Mouse (Mus musculus) layer of hippocampus, adult 2 months (tissue): ENCODE measurements around the gene Defa21. TPM values are rescaled to one million over a fixed set of nuclear protein-coding genes. Genes with fewer than 3 reads are reported as not detected.
"Not testable (repeated sequence)": the region's sequence is repeated elsewhere in the genome, so short reads cannot be mapped to it uniquely, and the experiment has no call there.

ENCODE experiments used
- DNase-seq, 2 experiments: peaks; one replicate each; pipeline ENCODE4 v3.0.0; 2022; ENCODE audit warnings: low spot score in 2 of 2
- H3K27ac ChIP-seq: fragments of 200-600 bp; 2 replicates; pipeline ENCODE4 v1.8.1; 2022
- H3K4me3 ChIP-seq: fragments of 200-600 bp; 2 replicates; pipeline ENCODE4 v1.8.1; 2022; ENCODE audit warnings: mild to moderate bottlenecking
- CTCF ChIP-seq: fragments of 200-600 bp; conservative IDR thresholded peaks from 2 replicates; pipeline ENCODE4 v1.8.1; 2022; ENCODE audit warnings: antibody characterized with exemption, mild to moderate bottlenecking, moderate library complexity
- long read RNA-seq, 2 experiments: library from polyadenylated mRNA; stranded (forward); transcript quantifications; one replicate each; pipeline ENCODE4 v2.0.0; 2021; ENCODE audit warnings: borderline mapping rate in 2 of 2
- total RNA-seq, 2 experiments: library from RNA; stranded (reverse); gene quantifications; 2 replicates each; pipeline ENCODE4 v1.2.3; 2021

Gene Defa21
- total RNA-seq: not detected
- long read RNA-seq, experiment 1: 0 reads
- long read RNA-seq, experiment 2: 0 reads

DNA sequence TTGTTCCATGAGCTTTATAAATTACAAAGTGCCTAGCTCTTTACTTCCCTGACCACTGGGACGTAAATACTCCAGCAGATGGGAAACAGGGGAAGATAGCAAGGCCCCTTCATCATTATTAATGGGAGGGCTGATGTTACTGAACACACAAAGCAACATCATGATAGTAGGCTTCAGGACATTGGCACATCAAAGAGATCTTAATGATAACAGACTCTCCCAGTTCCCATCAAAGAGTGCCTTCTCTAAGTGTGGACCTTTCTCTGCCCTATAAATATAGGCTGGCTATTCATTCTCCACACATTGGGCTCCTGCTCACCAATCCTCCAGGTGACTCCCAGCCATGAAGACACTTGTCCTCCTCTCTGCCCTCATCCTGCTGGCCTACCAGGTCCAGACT, at the start of gene Defa21:
Defa21 (plus strand) TSS at position 301 of the 400 bp plus-strand sequence.
- DNase-seq, H3K4me3 ChIP-seq: not testable (repeated sequence)

DNA sequence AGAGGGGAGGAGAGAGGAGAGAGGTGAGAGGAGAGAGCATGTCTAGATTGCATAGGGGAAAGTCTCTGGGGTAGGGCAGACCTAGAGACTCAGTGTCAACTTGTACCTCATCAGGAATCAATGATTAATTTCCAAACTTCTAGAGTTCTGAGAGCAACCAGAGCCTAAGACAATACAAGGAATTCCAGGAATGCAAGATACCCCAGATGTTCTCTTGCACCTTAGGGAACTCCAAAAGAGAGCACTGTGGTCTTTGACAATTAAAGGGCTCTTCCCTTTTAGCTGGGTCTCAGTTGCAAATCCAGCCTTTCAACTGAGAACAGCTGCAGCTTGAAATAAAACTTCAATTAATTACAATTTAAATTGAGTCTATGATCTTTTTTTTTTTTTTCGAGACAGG, 45.5 kb upstream of the Defa21 start:
- TF ChIP-seq CTCF: no peak
- Histone ChIP-seq H3K27ac (no peak overlapping the region), H3K4me3 (no peak overlapping the region)
- DNase-seq: no peak

More for the DNA sequence above, at the start of gene Defa21:
- H3K27ac ChIP-seq: not testable (repeated sequence)

DNA sequence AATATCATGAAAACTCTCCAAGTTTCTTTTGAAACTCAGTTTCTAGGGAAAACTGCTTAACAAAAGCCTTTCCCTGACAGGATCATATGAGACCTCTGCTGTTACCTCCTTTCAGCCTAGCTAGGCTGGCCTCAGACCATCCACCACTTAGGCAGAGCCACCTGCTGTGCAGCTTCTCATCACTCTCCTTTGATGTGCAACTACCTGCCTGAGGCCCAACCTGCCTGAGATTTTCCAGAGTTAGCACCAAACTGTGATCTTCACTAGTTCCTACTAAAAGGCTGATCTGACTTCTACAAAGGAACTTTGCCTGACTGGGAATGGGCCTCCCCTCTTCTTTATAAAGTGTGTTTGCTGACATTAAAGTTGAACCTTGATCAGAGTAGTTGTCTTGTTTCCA, 31.3 kb upstream of the Defa21 start:
- not testable (repeated sequence) for H3K4me3 ChIP-seq, H3K27ac ChIP-seq, DNase-seq

DNA sequence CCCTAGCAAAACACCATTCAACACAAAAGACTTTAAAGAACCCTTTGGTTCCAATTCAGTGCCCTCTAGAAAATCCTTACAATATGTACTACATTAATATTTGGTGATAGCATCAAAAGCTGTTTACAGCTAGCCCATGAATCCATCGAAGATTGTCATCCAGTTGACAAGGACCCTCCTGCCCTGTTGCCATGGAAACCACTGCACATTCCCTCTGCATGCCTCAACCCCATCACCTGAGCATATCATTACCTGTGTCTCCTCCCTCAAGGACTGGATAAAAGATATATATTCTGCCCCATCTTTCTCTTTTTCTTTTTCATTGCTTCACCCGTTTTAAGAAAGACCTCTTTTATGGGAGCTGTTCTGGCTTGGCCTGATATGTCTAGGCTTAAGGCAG, 28.6 kb upstream of the Defa21 start:
- DNase-seq: no peak
- TF ChIP-seq CTCF: no peak
- Histone ChIP-seq H3K4me3 (no peak overlapping the region), H3K27ac (no peak overlapping the region)

DNA sequence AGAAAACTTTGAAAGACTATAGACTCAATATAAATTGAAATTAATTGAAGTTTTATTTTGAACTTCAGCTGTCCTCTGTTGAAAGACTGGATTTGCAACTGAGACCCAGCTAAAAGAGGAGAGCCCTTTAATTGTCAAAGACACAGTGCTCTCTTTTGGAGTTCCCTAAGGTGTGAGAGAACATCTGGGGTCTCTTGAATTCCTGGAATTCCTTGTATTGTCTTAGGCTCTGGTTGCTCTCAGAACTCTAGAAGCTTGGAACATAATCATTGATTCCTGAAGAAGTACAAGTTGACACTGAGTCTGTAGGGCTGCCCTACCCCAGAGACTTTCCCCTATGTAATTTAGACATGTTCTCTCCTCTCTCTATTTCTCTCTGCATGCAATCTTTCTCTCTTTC, 28.1 kb upstream of the Defa21 start:
- no peak for TF ChIP-seq CTCF
- no peak overlapping the region for H3K4me3 ChIP-seq
- H3K27ac ChIP-seq: no peak overlapping the region
- DNase-seq: no peak

DNA sequence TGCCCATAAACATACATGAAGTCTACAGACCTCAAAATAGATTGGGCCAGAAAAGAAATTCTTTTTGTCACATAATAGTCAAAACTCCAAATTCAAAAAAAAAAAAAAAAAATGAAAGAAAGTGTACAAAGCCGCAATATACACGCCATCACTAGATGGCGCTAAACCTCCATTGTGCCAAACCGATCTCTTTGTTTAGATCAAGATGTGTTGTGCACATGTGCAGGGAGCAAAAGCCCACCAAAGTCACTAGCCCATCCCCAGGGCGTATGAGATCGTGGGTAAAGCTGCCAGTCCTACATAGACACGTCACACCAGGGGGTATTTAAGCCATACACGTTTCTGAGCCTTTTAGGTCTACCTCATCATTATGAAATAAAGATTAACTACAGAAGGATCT, 24.2 kb upstream of the Defa21 start:
- H3K4me3 ChIP-seq: no peak overlapping the region
- TF ChIP-seq CTCF: peak; percentile 65
- no peak for DNase-seq
- H3K27ac ChIP-seq: no peak overlapping the region

DNA sequence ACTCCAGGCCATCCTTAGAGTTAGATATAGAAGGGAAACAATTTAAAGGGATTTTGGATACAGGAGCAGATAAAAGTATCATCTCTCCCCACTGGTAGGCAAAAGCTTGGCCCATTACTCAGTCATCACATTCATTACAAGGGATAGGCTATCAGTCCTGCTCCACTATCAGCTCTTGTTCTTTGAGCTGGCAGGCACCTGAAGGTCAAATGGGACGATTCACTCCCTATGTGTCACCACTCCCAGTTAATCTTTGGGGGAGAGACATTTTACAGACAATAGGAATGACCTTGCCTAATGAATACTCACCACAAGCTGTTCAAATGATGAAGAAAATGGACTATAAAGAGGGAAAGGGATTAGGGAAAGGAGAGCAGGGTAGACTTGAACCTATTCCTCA, 18.5 kb upstream of the Defa21 start:
- no peak for TF ChIP-seq CTCF
- DNase-seq: no peak
- no peak overlapping the region for H3K4me3 ChIP-seq
- no peak overlapping the region for H3K27ac ChIP-seq

DNA sequence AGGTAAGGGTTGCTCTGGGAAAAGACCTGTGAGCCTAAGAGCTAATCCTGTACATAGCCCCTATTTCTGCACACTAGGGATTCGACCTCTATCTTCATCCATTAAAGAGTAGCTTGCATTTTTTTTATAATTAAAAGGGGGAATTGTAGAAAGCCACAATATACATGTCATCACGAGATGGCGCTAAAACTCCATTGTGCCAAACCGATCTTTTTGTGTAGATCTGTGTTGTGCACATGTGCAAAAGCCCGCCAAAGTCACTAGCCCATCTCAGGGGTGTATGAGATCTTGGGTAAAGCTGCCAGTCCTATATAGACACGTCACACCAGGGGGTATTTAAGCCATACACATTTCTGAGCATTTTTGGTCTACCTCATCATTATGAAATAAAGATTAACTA, 16.8 kb upstream of the Defa21 start:
- peak; percentile 47 for TF ChIP-seq CTCF
- peak in 1 of 2 experiments; percentile 15 for DNase-seq
- H3K4me3 ChIP-seq, H3K27ac ChIP-seq: not testable (repeated sequence)

DNA sequence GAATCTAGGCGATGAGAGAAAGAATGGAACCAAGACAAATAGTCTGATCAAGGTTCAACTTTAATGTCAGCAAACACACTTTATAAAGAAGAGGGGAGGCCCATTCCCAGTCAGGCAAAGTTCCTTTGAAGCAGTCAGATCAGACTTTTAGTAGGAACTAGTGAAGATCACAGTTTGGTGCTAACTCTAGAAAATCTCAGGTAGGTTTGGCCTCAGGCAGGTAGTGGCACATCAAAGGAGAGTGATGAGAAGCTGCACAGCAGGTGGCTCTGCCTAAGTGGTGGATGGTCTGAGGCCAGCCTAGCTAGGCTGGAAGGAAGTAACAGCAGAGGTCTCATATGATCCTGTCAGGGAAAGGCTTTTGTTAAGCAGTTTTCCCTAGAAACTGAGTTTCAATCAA, 14.8 kb upstream of the Defa21 start:
- H3K27ac ChIP-seq, H3K4me3 ChIP-seq, DNase-seq: not testable (repeated sequence)

DNA sequence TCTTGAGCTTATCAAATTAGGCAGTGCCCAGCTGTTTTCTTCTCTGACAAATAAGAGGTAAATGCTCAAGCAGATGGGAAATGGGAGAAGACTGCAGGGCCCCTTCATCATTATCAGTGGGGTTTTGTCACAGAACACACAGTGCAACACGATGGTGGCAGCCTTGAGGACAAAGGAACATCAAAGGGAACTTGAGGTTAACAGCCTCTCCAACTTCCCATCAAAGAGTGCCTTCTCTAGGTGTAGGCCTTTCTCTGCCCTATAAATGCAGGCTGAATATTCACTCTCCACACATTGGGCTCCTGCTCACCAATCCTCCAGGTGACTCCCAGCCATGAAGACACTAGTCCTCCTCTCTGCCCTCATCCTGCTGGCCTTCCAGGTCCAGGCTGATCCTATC, 29.4 kb downstream of the Defa21 start, which contains the start of gene Defa23:
Defa23 (plus strand) TSS at position 301 of the 400 bp plus-strand sequence.
- not testable (repeated sequence) for DNase-seq

DNA sequence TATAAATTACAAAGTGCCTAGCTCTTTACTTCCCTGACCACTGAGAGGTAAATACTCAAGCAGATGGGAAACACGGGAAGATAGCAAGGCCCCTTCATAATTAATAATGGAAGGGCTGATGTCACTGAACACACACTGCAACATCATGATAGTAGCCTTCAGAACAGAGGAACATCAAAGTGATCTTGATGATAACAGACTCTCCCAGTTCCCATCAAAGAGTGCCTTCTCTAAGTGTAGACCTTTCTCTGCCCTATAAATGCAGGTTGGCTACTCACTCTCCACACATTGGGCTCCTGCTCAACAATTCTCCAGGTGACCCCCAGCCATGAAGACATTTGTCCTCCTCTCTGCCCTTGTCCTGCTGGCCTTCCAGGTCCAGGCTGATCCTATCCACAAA, 39.4 kb downstream of the Defa21 start, which contains the start of gene Defa35:
Defa35 (plus strand) TSS at position 301 of the 400 bp plus-strand sequence.
- DNase-seq, H3K27ac ChIP-seq, H3K4me3 ChIP-seq: not testable (repeated sequence)

More for the DNA sequence above, 29.4 kb downstream of the Defa21 start, which contains the start of gene Defa23:
- not testable (repeated sequence) for H3K4me3 ChIP-seq, H3K27ac ChIP-seq

Other genes starting within 250 kb of the Defa21 start
- not detected for gene Defb33, start 132.9 kb upstream of the Defa21 start, total RNA-seq
- not detected for gene Gm15056, start 122.9 kb upstream of the Defa21 start, total RNA-seq
- not detected for gene Gm6040, start 103.5 kb upstream of the Defa21 start, total RNA-seq
- not detected for gene AY761185, start 80.8 kb upstream of the Defa21 start, total RNA-seq
- not detected for gene Defa23, start 29.5 kb downstream of the Defa21 start, total RNA-seq
- not detected for gene Defa35, start 39.5 kb downstream of the Defa21 start, total RNA-seq
- not detected for gene Defa25, start 58.9 kb downstream of the Defa21 start, total RNA-seq
- gene Gm14851, start 70.5 kb downstream of the Defa21 start, total RNA-seq: not detected
- not detected for gene Defa30, start 109.1 kb downstream of the Defa21 start, total RNA-seq
- not detected for gene Defa22, start 136.7 kb downstream of the Defa21 start, total RNA-seq
- not detected for gene Defa31, start 166.1 kb downstream of the Defa21 start, total RNA-seq
- gene Gm15293, start 176.0 kb downstream of the Defa21 start, total RNA-seq: not detected
- gene Gm15292, start 224.2 kb downstream of the Defa21 start, total RNA-seq: not detected